Mouse (Mus musculus) liver, embryonic 12.5 days (tissue): Measurements from ENCODE around the gene Dcst1. TPM values are rescaled to one million over a fixed set of nuclear protein-coding genes. Genes with fewer than 3 reads are reported as not detected.

ENCODE experiments used
- ATAC-seq: fragments of 200-750 bp; cut with Nextera tagmentation; 2 replicates; pipeline ENCODE4 v1.8.0; 2017; ENCODE audit warnings: moderate number of reproducible peaks, mild to moderate bottlenecking, moderate library complexity
- H3K27ac ChIP-seq: fragments of 300-500 bp; sonication (generic); 2 replicates; pipeline ENCODE4 v1.5.1; 2016; ENCODE audit warnings: mild to moderate bottlenecking
- H3K27me3 ChIP-seq: fragments of 300-500 bp; sonication (generic); replicated peaks from 2 replicates; pipeline ENCODE4 v1.6.1; 2016; ENCODE audit warnings: mild to moderate bottlenecking, moderate library complexity
- H3K36me3 ChIP-seq: fragments of 300-500 bp; sonication (generic); 2 replicates; pipeline ENCODE4 v1.6.1; 2016; ENCODE audit warnings: mild to moderate bottlenecking, moderate library complexity
- H3K4me1 ChIP-seq: fragments of 300-500 bp; sonication (generic); 2 replicates; pipeline ENCODE4 v1.6.1; 2016
- H3K4me2 ChIP-seq: fragments of 300-500 bp; sonication (generic); 2 replicates; pipeline ENCODE4 v1.6.1; 2016; ENCODE audit warnings: mild to moderate bottlenecking, moderate library complexity
- H3K4me3 ChIP-seq: fragments of 300-500 bp; sonication (generic); 2 replicates; pipeline ENCODE4 v1.5.1; 2016; ENCODE audit warnings: mild to moderate bottlenecking, moderate library complexity
- H3K9ac ChIP-seq: fragments of 300-500 bp; sonication (generic); 2 replicates; pipeline ENCODE4 v1.6.1; 2016; ENCODE audit warnings: mild to moderate bottlenecking, moderate library complexity
- H3K9me3 ChIP-seq: fragments of 300-500 bp; sonication (generic); replicated peaks from 2 replicates; pipeline ENCODE4 v1.6.1; 2016; ENCODE audit warnings: mild to moderate bottlenecking, moderate library complexity
- WGBS: fragments of 180-500 bp; shearing (Covaris S2); methylation state at CpG from one replicate; pipeline ENCODE4 v1.1.7; 2016; ENCODE audit not compliant: insufficient replicate concordance; 5-methylcytosine and 5-hydroxymethylcytosine counted together
- polyA plus RNA-seq: library from polyadenylated mRNA; unstranded; fragments of >200 nt; fragmentation: Nextera tagmentation; extraction: Ambion mirVana; gene quantifications from 2 replicates; pipeline ENCODE4 v1.2.1, GENCODE M21; 2016

Gene Dcst1
- polyA plus RNA-seq, 1 experiment from 2014 or later: not detected

GRCm38 (mm10) chr3:89386438-89387420 is 21.7 kb upstream of the Dcst1 start:
- ATAC-seq: no peak
- Histone ChIP-seq H3K27me3 (peaks cover 23% of the 10 kb centered on the region), H3K4me1 (peaks cover 64% of the 10 kb centered on the region), H3K4me2 (peak overlapping the region; percentile 32), H3K36me3 (no peaks in the 10 kb centered on the region), H3K9me3 (no peaks in the 10 kb centered on the region), H3K9ac (no peak overlapping the region), H3K4me3 (0 out of 2 replicates have a peak overlapping the region, but pooled peaks have one; percentile 5), H3K27ac (no peak overlapping the region)
- 57% methylated on average over 17 of the region's 17 CpGs for WGBS

- H3K27me3 ChIP-seq: peaks cover 10% of the 10 kb centered on the region
- H3K4me2 ChIP-seq: peak overlapping the region; percentile 19; the same call in 1 of the 2 replicates
- no peak for ATAC-seq
- H3K36me3 ChIP-seq: peaks cover 9% of the 10 kb centered on the region
- H3K9ac ChIP-seq: no peak overlapping the region; the same call in 1 of the 2 replicates
- H3K4me3 ChIP-seq: no peak overlapping the region
- H3K9me3 ChIP-seq: no peaks in the 10 kb centered on the region
- H3K4me1 ChIP-seq: peaks cover 51% of the 10 kb centered on the region
- 24% methylated on average over 9 of the region's 11 CpGs for WGBS
- no peak overlapping the region for H3K27ac ChIP-seq
Observed at GRCm38 (mm10) chr3:89385451-89385850, 20.4 kb upstream of the Dcst1 start.

- Histone ChIP-seq H3K9ac (no peak overlapping the region), H3K27ac (no peak overlapping the region), H3K36me3 (peaks cover 18% of the 10 kb centered on the region), H3K4me2 (no peak overlapping the region), H3K4me3 (no peak overlapping the region), H3K9me3 (no peaks in the 10 kb centered on the region), H3K27me3 (peaks cover 6% of the 10 kb centered on the region; the same call in 1 of the 2 replicates), H3K4me1 (peaks cover 43% of the 10 kb centered on the region)
- no peak for ATAC-seq
- WGBS: 66% methylated on average over 12 of the region's 12 CpGs
Observed at GRCm38 (mm10) chr3:89384331-89385076, 19.5 kb upstream of the Dcst1 start.

- Histone ChIP-seq H3K4me1 (peaks cover 42% of the 10 kb centered on the region), H3K27ac (no peak overlapping the region), H3K9ac (no peak overlapping the region), H3K27me3 (peaks cover 6% of the 10 kb centered on the region; the same call in 1 of the 2 replicates), H3K9me3 (no peaks in the 10 kb centered on the region), H3K4me3 (no peak overlapping the region), H3K36me3 (peaks cover 20% of the 10 kb centered on the region), H3K4me2 (no peak overlapping the region)
- ATAC-seq: no peak
- 83% methylated on average over 5 of the region's 5 CpGs for WGBS
Observed at GRCm38 (mm10) chr3:89383651-89384255, 18.7 kb upstream of the Dcst1 start.

- no peak for ATAC-seq
- peaks cover 20% of the 10 kb centered on the region for H3K36me3 ChIP-seq
- 69% methylated on average over 5 of the region's 5 CpGs for WGBS
Observed at GRCm38 (mm10) chr3:89382950-89383349, 17.9 kb upstream of the Dcst1 start.

GRCm38 (mm10) chr3:89382033-89382882 is 17.2 kb upstream of the Dcst1 start:
- H3K27ac ChIP-seq: no peak overlapping the region
- H3K4me3 ChIP-seq: no peak overlapping the region
- 75% methylated on average over 9 of the region's 9 CpGs for WGBS
- ATAC-seq: no peak
- no peaks in the 10 kb centered on the region for H3K9me3 ChIP-seq
- no peak overlapping the region for H3K9ac ChIP-seq
- no peak overlapping the region for H3K4me2 ChIP-seq
- H3K4me1 ChIP-seq: peaks cover 38% of the 10 kb centered on the region
- peaks cover 20% of the 10 kb centered on the region for H3K36me3 ChIP-seq
- H3K27me3 ChIP-seq: peaks cover 6% of the 10 kb centered on the region; the same call in 1 of the 2 replicates

More at GRCm38 (mm10) chr3:89382950-89383349, 17.9 kb upstream of the Dcst1 start:
- Histone ChIP-seq H3K27ac (no peak overlapping the region), H3K4me1 (peaks cover 42% of the 10 kb centered on the region), H3K4me3 (no peak overlapping the region), H3K9ac (no peak overlapping the region), H3K4me2 (no peak overlapping the region), H3K27me3 (peaks cover 6% of the 10 kb centered on the region; the same call in 1 of the 2 replicates), H3K9me3 (no peaks in the 10 kb centered on the region)

- H3K4me3 ChIP-seq: no peak overlapping the region
- H3K4me2 ChIP-seq: no peak overlapping the region
- peaks cover 20% of the 10 kb centered on the region for H3K36me3 ChIP-seq
- H3K9me3 ChIP-seq: no peaks in the 10 kb centered on the region
- H3K4me1 ChIP-seq: peaks cover 33% of the 10 kb centered on the region
- H3K9ac ChIP-seq: no peak overlapping the region
- 83% methylated on average over 11 of the region's 11 CpGs for WGBS
- no peak for ATAC-seq
- H3K27ac ChIP-seq: no peak overlapping the region
- H3K27me3 ChIP-seq: peaks cover 6% of the 10 kb centered on the region; the same call in 1 of the 2 replicates
Observed at GRCm38 (mm10) chr3:89381233-89381632, 16.2 kb upstream of the Dcst1 start.

- no peak overlapping the region for H3K9ac ChIP-seq
- 87% methylated on average over 18 of the region's 18 CpGs for WGBS
- no peaks in the 10 kb centered on the region for H3K9me3 ChIP-seq
- no peak overlapping the region for H3K27ac ChIP-seq
- H3K4me1 ChIP-seq: peaks cover 30% of the 10 kb centered on the region
- ATAC-seq: no peak
- no peak overlapping the region for H3K4me3 ChIP-seq
- no peak overlapping the region for H3K4me2 ChIP-seq
- peaks cover 3% of the 10 kb centered on the region; the same call in 1 of the 2 replicates for H3K27me3 ChIP-seq
- peaks cover 20% of the 10 kb centered on the region for H3K36me3 ChIP-seq
Observed at GRCm38 (mm10) chr3:89380711-89381110, 15.7 kb upstream of the Dcst1 start.

GRCm38 (mm10) chr3:89380291-89380690 is 15.2 kb upstream of the Dcst1 start:
- no peak overlapping the region for H3K4me3 ChIP-seq
- H3K27me3 ChIP-seq: no peaks in the 10 kb centered on the region; the same call in 1 of the 2 replicates
- H3K9ac ChIP-seq: no peak overlapping the region
- no peaks in the 10 kb centered on the region for H3K9me3 ChIP-seq
- H3K27ac ChIP-seq: no peak overlapping the region
- H3K4me2 ChIP-seq: no peak overlapping the region
- H3K4me1 ChIP-seq: peaks cover 26% of the 10 kb centered on the region
- H3K36me3 ChIP-seq: peaks cover 20% of the 10 kb centered on the region
- 88% methylated on average over 14 of the region's 14 CpGs for WGBS
- no peak for ATAC-seq

- Histone ChIP-seq H3K9ac (no peak overlapping the region), H3K9me3 (no peaks in the 10 kb centered on the region), H3K4me1 (peaks cover 19% of the 10 kb centered on the region), H3K4me2 (no peak overlapping the region), H3K27me3 (no peaks in the 10 kb centered on the region; the same call in 1 of the 2 replicates), H3K4me3 (no peak overlapping the region), H3K27ac (no peak overlapping the region), H3K36me3 (peaks cover 20% of the 10 kb centered on the region)
- 78% methylated on average over 31 of the region's 31 CpGs for whole genome bisulfite sequencing
- ATAC-seq: no peak
Observed at GRCm38 (mm10) chr3:89379388-89380131, 14.5 kb upstream of the Dcst1 start.
